Mouse (Mus musculus): ENCODE data around the gene Ptpn21. TPM values are rescaled to one million over a fixed set of nuclear protein-coding genes. Genes with fewer than 3 reads are reported as not detected.

Ptpn21 gene
- total and polyA plus RNA-seq, 3 experiments: 1.2 to 3.8 TPM; not detected in 1

DNA sequence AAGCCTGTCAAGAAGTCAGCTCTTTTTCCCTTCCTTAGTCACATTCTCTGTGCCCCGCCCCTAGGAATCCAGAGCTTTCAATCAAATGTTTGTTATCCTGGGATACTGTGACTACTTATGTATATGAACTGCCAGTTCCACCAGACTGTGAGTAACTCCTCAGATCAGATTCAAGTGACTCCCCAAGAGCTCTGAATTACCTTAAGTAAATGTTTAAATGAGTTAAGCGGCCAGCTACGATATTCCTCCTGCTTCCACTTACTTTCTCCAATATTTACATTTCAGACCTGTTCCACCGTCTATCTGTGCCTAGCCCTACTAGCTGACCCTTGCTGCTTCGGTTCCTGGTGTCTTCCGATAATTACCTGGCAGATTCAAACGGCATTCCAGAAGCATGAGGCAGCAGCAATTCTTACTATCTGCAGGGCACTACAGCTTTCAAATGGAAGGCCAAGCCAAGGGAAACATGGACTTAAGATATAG, 23.5 kb downstream of the Ptpn21 start:
- no peak for DNase-seq (ENCODE audit: low read depth, low spot score)
- H3K4me3 ChIP-seq (ENCODE audit: control insufficient read depth in 1 of 2, insufficient read depth in 1 of 2, low read depth in 2 of 2, low read length in 2 of 2): no peak overlapping the region
- H3K27ac ChIP-seq (ENCODE audit: control insufficient read depth, low read depth, low read length): no peak overlapping the region
- H3K27me3 ChIP-seq (ENCODE audit: control insufficient read depth in 1 of 2, insufficient read depth in 2 of 2, low read length in 2 of 2): no peaks in the 10 kb centered on the region
- H3K79me2 ChIP-seq (ENCODE audit: control insufficient read depth, insufficient read depth, low read length, poor library complexity): no peaks in the 10 kb centered on the region
- H3K4me1 ChIP-seq (ENCODE audit: control insufficient read depth in 1 of 2, insufficient read depth in 2 of 2, low read length in 2 of 2): no peaks in the 10 kb centered on the region
- TF ChIP-seq ZKSCAN1 (IDR thresholded peaks at IDR 0.05; ENCODE audit: low read depth, low read length) (no peak), JUND (IDR thresholded peaks at IDR 0.05; ENCODE audit: low read depth, low read length) (no peak), CTCF (IDR thresholded peaks at IDR 0.05 in 2 of 3, conservative IDR thresholded peaks at IDR 0.05 in 1 of 3; ENCODE audit: control insufficient read depth in 1 of 3, insufficient read depth in 1 of 3, low read depth in 2 of 3, low read length in 3 of 3, poor library complexity in 1 of 3, severe bottlenecking in 1 of 3) (no peak), MXI1 (IDR thresholded peaks at IDR 0.05; ENCODE audit: low read depth, low read length) (no peak), TBP (IDR thresholded peaks at IDR 0.05; ENCODE audit: low read depth, low read length) (no peak), GABPA (IDR thresholded peaks at IDR 0.05; ENCODE audit: low read depth, low read length) (no peak), BHLHE40 (IDR thresholded peaks at IDR 0.05; ENCODE audit: borderline replicate concordance, low read depth, low read length) (no peak), TCF12 (IDR thresholded peaks at IDR 0.05; ENCODE audit: low read depth, low read length) (no peak), USF2 (IDR thresholded peaks at IDR 0.05; ENCODE audit: borderline replicate concordance in 1 of 2, insufficient read depth in 1 of 2, low read depth in 1 of 2, low read length in 2 of 2) (no peak), MAX (IDR thresholded peaks at IDR 0.05; ENCODE audit: low read length) (no peak), CHD2 (IDR thresholded peaks at IDR 0.05; ENCODE audit: low read length) (no peak), HCFC1 (IDR thresholded peaks at IDR 0.05; ENCODE audit: low read depth, low read length) (no peak), MEF2A (IDR thresholded peaks at IDR 0.05; ENCODE audit: extremely low read depth, insufficient replicate concordance, low read depth, low read length, poor library complexity, severe bottlenecking) (no peak), TAL1 (IDR thresholded peaks at IDR 0.05; ENCODE audit: low read length) (no peak)
- no peaks in the 10 kb centered on the region for H3K36me3 ChIP-seq (ENCODE audit: control insufficient read depth in 1 of 2, insufficient read depth in 2 of 2, low read length in 2 of 2)
- no peaks in the 10 kb centered on the region for H3K9me3 ChIP-seq (replicated peaks; ENCODE audit: insufficient read depth, low read length)
- no peak overlapping the region for H3K9ac ChIP-seq (ENCODE audit: control insufficient read depth, low read depth, low read length, poor library complexity, severe bottlenecking)

DNA sequence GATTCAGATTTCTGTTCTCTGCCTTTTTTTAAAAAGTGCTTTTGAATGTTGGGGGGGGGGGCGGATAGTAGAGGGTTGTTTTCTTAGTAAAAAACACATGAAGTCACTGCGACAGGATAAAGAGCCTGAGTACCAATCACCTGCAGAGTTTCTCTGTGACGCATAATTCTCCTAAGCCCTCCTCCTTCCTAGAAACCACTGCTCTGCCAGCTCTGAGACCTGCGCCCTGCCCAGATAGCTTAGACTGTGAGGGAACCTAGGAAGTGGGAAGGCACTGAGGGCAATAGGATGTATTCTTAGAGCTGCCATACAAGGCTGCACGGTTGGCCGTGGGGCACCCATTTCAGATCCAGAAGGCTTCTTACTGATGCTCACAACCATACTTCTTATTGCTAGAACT, 24.4 kb downstream of the Ptpn21 start:
- Histone ChIP-seq H3K9me3 (replicated peaks; ENCODE audit: insufficient read depth, low read length) (no peaks in the 10 kb centered on the region), H3K9ac (ENCODE audit: control insufficient read depth, low read depth, low read length, poor library complexity, severe bottlenecking) (no peak overlapping the region), H3K36me3 (ENCODE audit: control insufficient read depth in 1 of 2, insufficient read depth in 2 of 2, low read length in 2 of 2) (no peaks in the 10 kb centered on the region), H3K4me3 (ENCODE audit: control insufficient read depth in 1 of 2, insufficient read depth in 1 of 2, low read depth in 2 of 2, low read length in 2 of 2) (no peak overlapping the region), H3K4me1 (ENCODE audit: control insufficient read depth in 1 of 2, insufficient read depth in 2 of 2, low read length in 2 of 2) (no peaks in the 10 kb centered on the region), H3K27me3 (ENCODE audit: control insufficient read depth in 1 of 2, insufficient read depth in 2 of 2, low read length in 2 of 2) (no peaks in the 10 kb centered on the region), H3K79me2 (ENCODE audit: control insufficient read depth, insufficient read depth, low read length, poor library complexity) (no peaks in the 10 kb centered on the region), H3K27ac (ENCODE audit: control insufficient read depth, low read depth, low read length) (no peak overlapping the region)
- TF ChIP-seq RCOR1 (IDR thresholded peaks at IDR 0.05; ENCODE audit: low read depth, low read length) (no peak), ZKSCAN1 (IDR thresholded peaks at IDR 0.05; ENCODE audit: low read depth, low read length) (no peak), TCF12 (IDR thresholded peaks at IDR 0.05; ENCODE audit: low read depth, low read length) (no peak), E2F4 (IDR thresholded peaks at IDR 0.05; ENCODE audit: borderline replicate concordance, low read depth, low read length) (no peak), NRF1 (IDR thresholded peaks at IDR 0.05; ENCODE audit: insufficient read depth, low read depth, low read length, poor library complexity, severe bottlenecking) (no peak)
- DNase-seq (ENCODE audit: low read depth, low spot score): no peak
